Mouse (Mus musculus) stomach, embryonic 15.5 days (tissue): ENCODE data around the gene Ranbp3. TPM values are rescaled to one million over a fixed set of nuclear protein-coding genes. Genes with fewer than 3 reads are reported as not detected.

ENCODE experiments used
- ATAC-seq: fragments of 200-750 bp; cut with Nextera tagmentation; 2 replicates; pipeline ENCODE4 v1.8.0; 2017; ENCODE audit warnings: low read depth, moderate number of reproducible peaks, moderate TSS enrichment; ENCODE audit not compliant: insufficient read depth, low FRiP score
- H3K27ac ChIP-seq: fragments of 300-500 bp; sonication (generic); 2 replicates; pipeline ENCODE4 v1.5.1; 2015; ENCODE audit warnings: mild to moderate bottlenecking, inconsistent platforms
- H3K27me3 ChIP-seq: fragments of 300-500 bp; sonication (generic); replicated peaks from 2 replicates; pipeline ENCODE4 v1.6.1; 2015; ENCODE audit warnings: inconsistent platforms
- H3K36me3 ChIP-seq: fragments of 300-500 bp; sonication (generic); 2 replicates; pipeline ENCODE4 v1.6.1; 2015; ENCODE audit warnings: inconsistent platforms
- H3K4me1 ChIP-seq: fragments of 300-500 bp; sonication (generic); 2 replicates; pipeline ENCODE4 v1.6.1; 2015; ENCODE audit warnings: inconsistent platforms
- H3K4me2 ChIP-seq: fragments of 300-500 bp; sonication (generic); 2 replicates; pipeline ENCODE4 v1.6.1; 2015; ENCODE audit warnings: mild to moderate bottlenecking, inconsistent platforms
- H3K4me3 ChIP-seq: fragments of 300-500 bp; sonication (generic); replicated peaks from 2 replicates; pipeline ENCODE4 v1.5.1; 2015; ENCODE audit warnings: inconsistent platforms
- H3K9ac ChIP-seq: fragments of 300-500 bp; sonication (generic); 2 replicates; pipeline ENCODE4 v1.6.1; 2015; ENCODE audit warnings: inconsistent platforms
- H3K9me3 ChIP-seq: fragments of 300-500 bp; sonication (generic); 2 replicates; pipeline ENCODE4 v1.6.1; 2016; ENCODE audit warnings: inconsistent platforms
- WGBS: fragments of 180-500 bp; shearing (Covaris S2); methylation state at CpG from one replicate; pipeline ENCODE4 v1.1.7; 2015; 5-methylcytosine and 5-hydroxymethylcytosine counted together
- polyA plus RNA-seq: library from polyadenylated mRNA; unstranded; fragments of >200 nt; fragmentation: Nextera tagmentation; extraction: Ambion mirVana; gene quantifications from 2 replicates; pipeline ENCODE4 v1.2.1, GENCODE M21; 2015

The Ranbp3 gene
- polyA plus RNA-seq, 1 experiment from 2014 or later: 75.9 TPM

- Histone ChIP-seq H3K9me3 (no peaks in the 10 kb centered on the region), H3K27ac (peak within 1 kb of the TSS; percentile 51; the same call in 1 of the 2 replicates), H3K4me3 (peak within 1 kb of the TSS; percentile 54), H3K4me2 (peak within 1 kb of the TSS; percentile 96), H3K9ac (peak within 1 kb of the TSS; percentile 16), H3K27me3 (peaks cover 36% of the 10 kb centered on the region), H3K36me3 (no peaks in the 10 kb centered on the region), H3K4me1 (peaks cover 51% of the 10 kb centered on the region)
- peak; percentile 65 for ATAC-seq
- WGBS: 1% methylated on average over 48 of the region's 48 CpGs
Measured at GRCm38 (mm10) chr17:56757416-56758123, 84.5 kb downstream of the Ranbp3 start, which contains the start of gene Nrtn. Gene Nrtn, minus strand, starts transcription at chr17:56757530.

DNA sequence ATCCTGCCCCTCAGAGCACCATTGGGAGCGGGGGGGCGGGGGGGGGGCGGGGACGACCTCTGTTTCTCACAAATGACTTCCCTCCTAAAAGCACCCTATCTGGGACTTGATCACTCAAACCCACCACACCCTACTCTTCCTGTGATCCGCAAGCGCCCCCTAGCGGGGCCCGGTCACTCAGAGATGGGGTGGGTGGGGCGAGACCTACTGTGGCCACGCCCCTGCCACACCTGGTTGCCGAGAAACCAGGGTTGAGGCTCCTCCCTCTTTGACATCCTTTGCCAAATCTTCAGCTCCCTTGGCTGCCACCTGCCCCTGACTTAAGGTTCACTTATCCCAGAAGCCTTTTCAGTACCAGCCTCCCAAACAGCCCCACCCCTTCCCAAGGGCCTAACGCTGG, 85.0 kb downstream of the Ranbp3 start:
- H3K27me3 ChIP-seq: peaks cover 30% of the 10 kb centered on the region
- peak overlapping the region; percentile 96 for H3K4me2 ChIP-seq
- no peak overlapping the region for H3K9ac ChIP-seq
- no peaks in the 10 kb centered on the region for H3K36me3 ChIP-seq
- no peak overlapping the region for H3K4me3 ChIP-seq
- H3K4me1 ChIP-seq: peaks cover 57% of the 10 kb centered on the region
- 4% methylated on average over 12 of the region's 12 CpGs for WGBS
- no peak for ATAC-seq
- no peaks in the 10 kb centered on the region for H3K9me3 ChIP-seq
- no peak overlapping the region for H3K27ac ChIP-seq

GRCm38 (mm10) chr17:56759261-56759660, 86.2 kb downstream of the Ranbp3 start:
- no peak overlapping the region for H3K4me3 ChIP-seq
- H3K9me3 ChIP-seq: no peaks in the 10 kb centered on the region
- no peaks in the 10 kb centered on the region for H3K36me3 ChIP-seq
- no peak overlapping the region for H3K4me2 ChIP-seq
- no peak for ATAC-seq
- H3K9ac ChIP-seq: no peak overlapping the region
- H3K27ac ChIP-seq: no peak overlapping the region
- peaks cover 52% of the 10 kb centered on the region for H3K4me1 ChIP-seq
- peaks cover 19% of the 10 kb centered on the region for H3K27me3 ChIP-seq
- 52% methylated on average over 7 of the region's 7 CpGs for WGBS

GRCm38 (mm10) chr17:56761077-56761476, 88.0 kb downstream of the Ranbp3 start:
- H3K9ac ChIP-seq: no peak overlapping the region
- no peak overlapping the region for H3K4me3 ChIP-seq
- H3K27ac ChIP-seq: 0 out of 2 replicates have a peak overlapping the region, but pooled peaks have one; percentile 88
- no peaks in the 10 kb centered on the region for H3K36me3 ChIP-seq
- 65% methylated on average over 3 of the region's 3 CpGs for WGBS
- 0 out of 2 replicates have a peak, but pooled peaks cover 4% of the 10 kb centered on the region for H3K27me3 ChIP-seq
- no peaks in the 10 kb centered on the region for H3K9me3 ChIP-seq
- H3K4me2 ChIP-seq: no peak overlapping the region; the same call in 1 of the 2 replicates
- peaks cover 48% of the 10 kb centered on the region for H3K4me1 ChIP-seq
- no peak for ATAC-seq

Other genes starting within 250 kb of the Ranbp3 start
- 71.8 and 81.2 TPM in 2 replicates for gene Ptprs, start 196.8 kb upstream of the Ranbp3 start, polyA plus RNA-seq
- gene Znrf4, start 160.9 kb upstream of the Ranbp3 start, polyA plus RNA-seq: not detected in 2 replicates
- 9.5 and 10.7 TPM in 2 replicates for gene Gm20219, start 118.9 kb upstream of the Ranbp3 start, polyA plus RNA-seq
- 77.9 and 82.7 TPM in 2 replicates for gene Safb2, start 88.7 kb upstream of the Ranbp3 start, polyA plus RNA-seq
- 95.8 and 106 TPM in 2 replicates for gene Safb, start 88.5 kb upstream of the Ranbp3 start, polyA plus RNA-seq
- 230 and 238 TPM in 2 replicates for gene 2410015M20Rik, start 63.5 kb upstream of the Ranbp3 start, polyA plus RNA-seq
- 1,749 and 1,789 TPM in 2 replicates for gene Rpl36, start 59.9 kb upstream of the Ranbp3 start, polyA plus RNA-seq
- gene Lonp1, start 46.4 kb upstream of the Ranbp3 start, polyA plus RNA-seq: 59.1 and 59.2 TPM in 2 replicates
- 0.30 and 0.48 TPM in 2 replicates for gene Catsperd, start 45.2 kb upstream of the Ranbp3 start, polyA plus RNA-seq
- gene Ndufa11, start 44.5 kb downstream of the Ranbp3 start, polyA plus RNA-seq: 437 and 463 TPM in 2 replicates
- gene Vmac, start 44.7 kb downstream of the Ranbp3 start, polyA plus RNA-seq: 16.9 and 21.5 TPM in 2 replicates
- 13.3 and 14.7 TPM in 2 replicates for gene Nrtn, start 84.2 kb downstream of the Ranbp3 start, polyA plus RNA-seq
- gene Dus3l, start 91.5 kb downstream of the Ranbp3 start, polyA plus RNA-seq: 40.1 and 48.2 TPM in 2 replicates
- gene Prr22, start 97.0 kb downstream of the Ranbp3 start, polyA plus RNA-seq: 1.3 and 1.4 TPM in 2 replicates
- gene Rfx2, start 157.7 kb downstream of the Ranbp3 start, polyA plus RNA-seq: 6.1 and 6.6 TPM in 2 replicates
- not detected in 2 replicates for gene Acsbg2, start 201.2 kb downstream of the Ranbp3 start, polyA plus RNA-seq
- 0.31 and 0.63 TPM in 2 replicates for gene 1700061G19Rik, start 202.2 kb downstream of the Ranbp3 start, polyA plus RNA-seq